Mouse (Mus musculus) hindbrain, embryonic 15.5 days (tissue): ENCODE data around the gene Emc8. TPM values are rescaled to one million over a fixed set of nuclear protein-coding genes. Genes with fewer than 3 reads are reported as not detected.
A peak's percentile ranks its signal among the peaks of the same experiment; 100 is the strongest.

ENCODE experiments used
- ATAC-seq: fragments of 200-750 bp; cut with Nextera tagmentation; 2 replicates; pipeline ENCODE4 v1.8.0; 2017; ENCODE audit warnings: low read depth, moderate number of reproducible peaks, moderate TSS enrichment; ENCODE audit not compliant: low FRiP score
- H3K27ac ChIP-seq: fragments of 300-500 bp; sonication (generic); replicated peaks from 2 replicates; pipeline ENCODE4 v1.5.1; 2015; ENCODE audit warnings: mild to moderate bottlenecking, inconsistent platforms
- H3K27me3 ChIP-seq: fragments of 300-500 bp; sonication (generic); 2 replicates; pipeline ENCODE4 v1.6.1; 2015; ENCODE audit warnings: control low read depth, inconsistent platforms
- H3K36me3 ChIP-seq: fragments of 300-500 bp; sonication (generic); 2 replicates; pipeline ENCODE4 v1.6.1; 2015; ENCODE audit warnings: control low read depth, inconsistent platforms
- H3K4me1 ChIP-seq: fragments of 300-500 bp; sonication (generic); replicated peaks from 2 replicates; pipeline ENCODE4 v1.6.1; 2015; ENCODE audit warnings: control low read depth, inconsistent platforms
- H3K4me2 ChIP-seq: fragments of 300-500 bp; sonication (generic); 2 replicates; pipeline ENCODE4 v1.6.1; 2015; ENCODE audit warnings: moderate library complexity, mild to moderate bottlenecking, inconsistent platforms
- H3K4me3 ChIP-seq: fragments of 300-500 bp; sonication (generic); 2 replicates; pipeline ENCODE4 v1.5.1; 2015; ENCODE audit warnings: mild to moderate bottlenecking, inconsistent platforms
- H3K9ac ChIP-seq: fragments of 300-500 bp; sonication (generic); 2 replicates; pipeline ENCODE4 v1.6.1; 2015; ENCODE audit warnings: inconsistent platforms
- H3K9me3 ChIP-seq: fragments of 300-500 bp; sonication (generic); 2 replicates; pipeline ENCODE4 v1.6.1; 2016; ENCODE audit warnings: control low read depth, inconsistent platforms
- WGBS: fragments of 180-500 bp; shearing (Covaris S2); methylation state at CpG from one replicate; pipeline ENCODE4 v1.1.7; 2015; 5-methylcytosine and 5-hydroxymethylcytosine counted together
- polyA plus RNA-seq: library from polyadenylated mRNA; unstranded; fragments of >200 nt; fragmentation: Nextera tagmentation; extraction: Ambion mirVana; gene quantifications from 2 replicates; pipeline ENCODE4 v1.2.1, GENCODE M21; 2015

The Emc8 gene
- polyA plus RNA-seq, 1 experiment from 2014 or later: 114 TPM

DNA sequence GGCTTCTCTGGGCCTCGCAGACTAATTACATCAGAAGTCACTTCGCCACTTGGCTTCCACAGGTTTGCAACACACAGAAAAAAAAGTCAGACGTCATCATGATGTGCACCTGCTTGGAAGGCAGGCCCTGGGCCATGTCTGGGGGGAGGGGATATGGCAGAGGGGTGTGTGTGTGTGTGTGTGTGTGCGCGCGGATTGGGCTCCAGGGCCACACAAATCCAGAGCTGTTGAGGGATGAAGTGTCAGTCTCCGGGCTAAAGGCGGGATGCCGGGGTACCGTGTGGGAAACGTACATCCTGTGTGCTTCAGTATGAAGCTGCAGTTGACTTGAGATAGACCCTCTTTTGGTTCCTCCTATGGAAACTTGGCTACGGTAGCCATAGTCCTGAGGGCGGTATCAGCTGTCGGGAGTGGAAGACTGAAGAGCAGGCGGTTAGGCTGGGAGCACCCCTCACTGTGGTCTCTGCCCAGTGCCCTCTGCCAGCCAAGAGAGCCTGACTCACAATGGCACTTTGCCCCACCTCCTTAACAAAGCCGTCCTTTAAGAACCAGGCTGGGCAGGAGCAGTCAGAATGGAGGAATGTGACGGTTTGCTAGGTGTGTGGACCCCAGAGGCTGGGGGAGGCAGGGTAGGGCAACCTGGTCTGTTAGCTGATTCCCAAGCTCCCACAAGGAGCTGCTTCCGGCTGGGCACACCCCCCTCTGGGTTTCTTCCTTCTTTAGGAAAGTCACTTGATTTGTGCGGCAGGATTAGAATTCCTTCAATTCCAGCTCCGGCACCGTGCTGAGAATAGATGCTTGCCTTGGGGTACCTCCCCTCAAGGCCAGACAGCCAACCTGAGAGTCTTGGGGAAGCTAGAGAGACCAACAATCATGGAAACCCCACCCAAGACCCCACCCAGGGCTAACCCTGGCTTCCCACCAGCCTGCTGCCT, 36.7 kb downstream of the Emc8 start:
- H3K27ac ChIP-seq: no peak overlapping the region
- 78% methylated on average over 21 of the region's 21 CpGs for WGBS
- no peak overlapping the region for H3K4me3 ChIP-seq
- no peak overlapping the region for H3K4me2 ChIP-seq
- H3K9me3 ChIP-seq: no peaks in the 10 kb centered on the region
- H3K36me3 ChIP-seq: no peaks in the 10 kb centered on the region
- H3K9ac ChIP-seq: no peak overlapping the region
- no peak for ATAC-seq
- H3K4me1 ChIP-seq: peaks cover 18% of the 10 kb centered on the region
- 0 out of 2 replicates have a peak, but pooled peaks cover 4% of the 10 kb centered on the region for H3K27me3 ChIP-seq

DNA sequence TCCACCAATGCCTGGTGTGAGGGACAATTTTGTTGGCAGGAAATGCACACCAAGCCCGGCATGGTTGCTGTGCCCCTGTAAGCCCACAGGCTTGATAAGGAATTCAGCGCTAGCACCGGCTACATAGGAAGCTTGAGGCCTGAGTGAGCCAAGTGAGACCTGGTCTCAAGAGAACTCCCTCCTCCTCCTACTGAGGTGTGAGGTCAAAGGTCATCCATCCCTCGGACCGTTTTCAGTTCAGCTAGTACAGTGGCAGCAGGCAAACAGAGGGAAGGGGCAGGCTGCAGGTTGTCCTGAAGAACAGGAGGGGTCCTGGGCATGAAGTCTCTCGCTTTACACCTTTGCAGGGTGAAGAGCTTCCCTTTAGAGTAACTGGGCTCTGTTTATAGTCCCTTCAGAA, 37.5 kb downstream of the Emc8 start:
- Histone ChIP-seq H3K27me3 (0 out of 2 replicates have a peak, but pooled peaks cover 4% of the 10 kb centered on the region), H3K4me3 (no peak overlapping the region), H3K36me3 (no peaks in the 10 kb centered on the region), H3K4me2 (no peak overlapping the region), H3K4me1 (peaks cover 18% of the 10 kb centered on the region), H3K9ac (no peak overlapping the region), H3K9me3 (no peaks in the 10 kb centered on the region), H3K27ac (no peak overlapping the region)
- 57% methylated on average over 6 of the region's 6 CpGs for WGBS
- no peak for ATAC-seq

GRCm38 (mm10) chr8:120630031-120630430, 38.3 kb downstream of the Emc8 start:
- H3K9ac ChIP-seq: no peak overlapping the region
- ATAC-seq: no peak
- WGBS: 34% methylated on average over 5 of the region's 5 CpGs

DNA sequence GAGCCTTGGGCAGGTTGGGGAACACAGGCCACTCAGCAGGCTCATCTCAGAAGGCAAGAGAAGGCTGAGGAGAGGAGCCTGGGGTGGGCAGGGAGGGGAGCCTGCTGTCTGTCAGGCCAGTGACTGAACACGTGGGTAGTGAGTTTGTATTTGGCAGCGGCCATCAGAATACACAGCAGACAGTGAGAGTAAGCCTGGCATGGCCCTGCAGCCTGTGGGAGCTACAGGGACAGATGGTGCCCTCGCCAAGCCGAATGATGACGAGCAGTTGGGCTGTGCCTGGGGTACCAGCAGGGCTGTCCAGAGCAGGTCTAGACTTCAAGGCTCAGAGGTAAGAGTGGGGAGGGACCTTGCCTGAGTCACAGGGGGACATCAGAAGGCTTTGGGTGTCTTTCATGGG, 41.1 kb downstream of the Emc8 start:
- peak; percentile 55; the same call in 1 of the 2 replicates for ATAC-seq
- no peaks in the 10 kb centered on the region for H3K36me3 ChIP-seq
- H3K4me3 ChIP-seq: no peak overlapping the region
- WGBS: 61% methylated on average over 5 of the region's 5 CpGs
- H3K9ac ChIP-seq: no peak overlapping the region
- H3K27ac ChIP-seq: no peak overlapping the region
- H3K4me2 ChIP-seq: no peak overlapping the region
- no peaks in the 10 kb centered on the region for H3K9me3 ChIP-seq
- no peaks in the 10 kb centered on the region for H3K27me3 ChIP-seq
- H3K4me1 ChIP-seq: no peaks in the 10 kb centered on the region

More at GRCm38 (mm10) chr8:120630031-120630430, 38.3 kb downstream of the Emc8 start:
- H3K4me1 ChIP-seq: peaks cover 18% of the 10 kb centered on the region
- H3K4me2 ChIP-seq: no peak overlapping the region
- H3K9me3 ChIP-seq: no peaks in the 10 kb centered on the region
- H3K4me3 ChIP-seq: no peak overlapping the region
- no peak overlapping the region for H3K27ac ChIP-seq
- H3K27me3 ChIP-seq: 0 out of 2 replicates have a peak, but pooled peaks cover under 1% of the 10 kb centered on the region
- H3K36me3 ChIP-seq: no peaks in the 10 kb centered on the region

- Histone ChIP-seq H3K36me3 (no peaks in the 10 kb centered on the region), H3K4me2 (no peak overlapping the region), H3K27me3 (no peaks in the 10 kb centered on the region), H3K27ac (no peak overlapping the region), H3K4me1 (no peaks in the 10 kb centered on the region), H3K9ac (no peak overlapping the region), H3K9me3 (no peaks in the 10 kb centered on the region), H3K4me3 (no peak overlapping the region)
- WGBS: 64% methylated on average over 11 of the region's 11 CpGs
- ATAC-seq: no peak
Measured at GRCm38 (mm10) chr8:120626461-120626860, 41.9 kb downstream of the Emc8 start.

GRCm38 (mm10) chr8:120623608-120624007, 44.8 kb downstream of the Emc8 start:
- ATAC-seq: no peak
- Histone ChIP-seq H3K27me3 (no peaks in the 10 kb centered on the region), H3K36me3 (no peaks in the 10 kb centered on the region), H3K4me3 (no peak overlapping the region), H3K4me2 (no peak overlapping the region), H3K9ac (no peak overlapping the region), H3K4me1 (no peaks in the 10 kb centered on the region), H3K9me3 (no peaks in the 10 kb centered on the region), H3K27ac (no peak overlapping the region)
- WGBS: 56% methylated on average over 2 of the region's 2 CpGs

DNA sequence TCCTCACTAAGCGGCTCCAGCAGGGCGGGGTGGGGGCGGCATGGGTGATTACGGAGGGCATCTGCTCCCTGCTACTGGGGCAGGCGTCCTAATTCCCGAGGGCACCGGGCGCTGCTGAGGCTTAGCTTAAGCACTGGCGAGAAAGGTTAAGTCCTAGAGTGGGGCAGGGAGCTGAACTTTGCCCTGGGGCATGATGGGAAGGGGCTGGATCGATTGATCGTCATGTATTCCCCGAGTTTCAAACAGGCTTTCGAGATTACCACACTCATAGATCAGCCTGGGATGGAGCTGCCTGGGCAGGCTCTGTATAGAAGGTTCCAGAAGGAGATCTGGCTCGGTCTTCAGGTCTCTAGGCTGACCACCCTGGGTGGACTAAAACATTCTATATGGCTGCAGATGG, 46.2 kb downstream of the Emc8 start:
- Histone ChIP-seq H3K27me3 (no peaks in the 10 kb centered on the region), H3K4me1 (peaks cover 11% of the 10 kb centered on the region), H3K9me3 (no peaks in the 10 kb centered on the region), H3K4me3 (no peak overlapping the region), H3K4me2 (no peak overlapping the region), H3K36me3 (no peaks in the 10 kb centered on the region), H3K9ac (no peak overlapping the region), H3K27ac (no peak overlapping the region)
- WGBS: 79% methylated on average over 14 of the region's 14 CpGs
- no peak for ATAC-seq

DNA sequence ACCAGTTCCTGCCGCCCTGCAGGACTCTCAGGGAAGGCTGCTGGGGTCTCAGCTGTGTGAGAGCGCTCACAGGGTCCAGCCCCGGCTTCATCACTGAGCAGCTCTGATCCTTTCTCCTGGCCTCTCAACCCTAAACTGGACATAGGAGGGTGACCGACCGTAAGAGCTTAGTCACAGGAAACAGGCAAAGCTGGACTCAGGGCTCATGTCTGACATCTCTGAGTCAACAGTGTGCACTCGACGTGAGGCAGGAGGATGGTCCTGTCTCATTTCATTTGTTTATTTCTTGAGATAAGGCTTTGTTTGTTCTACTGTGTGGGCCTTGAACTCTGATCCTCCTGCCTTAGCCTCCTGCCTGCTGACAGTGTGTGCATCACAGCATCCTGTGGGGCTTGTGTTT, 47.9 kb downstream of the Emc8 start:
- H3K4me3 ChIP-seq: no peak overlapping the region
- 54% methylated on average over 7 of the region's 7 CpGs for WGBS
- ATAC-seq: no peak

GRCm38 (mm10) chr8:120619235-120620180, 48.9 kb downstream of the Emc8 start:
- WGBS: 76% methylated on average over 11 of the region's 11 CpGs
- Histone ChIP-seq H3K27ac (no peak overlapping the region), H3K36me3 (no peaks in the 10 kb centered on the region), H3K9me3 (no peaks in the 10 kb centered on the region), H3K4me2 (no peak overlapping the region), H3K4me3 (no peak overlapping the region), H3K9ac (no peak overlapping the region), H3K27me3 (no peaks in the 10 kb centered on the region), H3K4me1 (peaks cover 18% of the 10 kb centered on the region)
- no peak for ATAC-seq

More for the DNA sequence above, 47.9 kb downstream of the Emc8 start:
- no peaks in the 10 kb centered on the region for H3K27me3 ChIP-seq
- H3K4me2 ChIP-seq: no peak overlapping the region
- peaks cover 18% of the 10 kb centered on the region for H3K4me1 ChIP-seq
- H3K9ac ChIP-seq: no peak overlapping the region
- no peak overlapping the region for H3K27ac ChIP-seq
- no peaks in the 10 kb centered on the region for H3K9me3 ChIP-seq
- no peaks in the 10 kb centered on the region for H3K36me3 ChIP-seq

DNA sequence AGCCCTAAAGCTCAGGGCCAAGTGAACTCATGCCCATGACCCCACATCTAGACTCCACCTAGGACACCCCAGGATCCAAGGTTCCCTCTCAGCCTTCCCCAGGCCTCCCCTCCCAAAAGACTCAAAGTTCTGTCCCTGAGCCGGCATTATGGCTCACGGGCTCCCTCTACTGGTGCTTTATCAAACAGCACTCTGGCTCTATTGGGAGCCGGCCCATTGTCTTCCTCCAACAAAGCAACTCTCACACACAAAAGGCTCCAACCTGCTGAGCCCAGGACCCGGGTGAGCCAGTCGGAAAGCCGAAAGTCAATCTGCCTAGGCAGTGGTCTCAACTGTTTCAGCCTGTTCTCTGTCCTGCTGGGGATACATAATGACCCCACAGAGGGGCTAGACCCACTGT, 50.3 kb downstream of the Emc8 start:
- 0% methylated on average over 6 of the region's 6 CpGs for WGBS
- no peak overlapping the region for H3K4me3 ChIP-seq
- H3K9ac ChIP-seq: no peak overlapping the region
- no peak for ATAC-seq
- H3K9me3 ChIP-seq: no peaks in the 10 kb centered on the region
- H3K27me3 ChIP-seq: no peaks in the 10 kb centered on the region
- H3K4me2 ChIP-seq: peak overlapping the region; percentile 22; the same call in 1 of the 2 replicates
- H3K27ac ChIP-seq: 0 out of 2 replicates have a peak overlapping the region, but pooled peaks have one; percentile 27
- H3K4me1 ChIP-seq: peaks cover 18% of the 10 kb centered on the region
- no peaks in the 10 kb centered on the region for H3K36me3 ChIP-seq

DNA sequence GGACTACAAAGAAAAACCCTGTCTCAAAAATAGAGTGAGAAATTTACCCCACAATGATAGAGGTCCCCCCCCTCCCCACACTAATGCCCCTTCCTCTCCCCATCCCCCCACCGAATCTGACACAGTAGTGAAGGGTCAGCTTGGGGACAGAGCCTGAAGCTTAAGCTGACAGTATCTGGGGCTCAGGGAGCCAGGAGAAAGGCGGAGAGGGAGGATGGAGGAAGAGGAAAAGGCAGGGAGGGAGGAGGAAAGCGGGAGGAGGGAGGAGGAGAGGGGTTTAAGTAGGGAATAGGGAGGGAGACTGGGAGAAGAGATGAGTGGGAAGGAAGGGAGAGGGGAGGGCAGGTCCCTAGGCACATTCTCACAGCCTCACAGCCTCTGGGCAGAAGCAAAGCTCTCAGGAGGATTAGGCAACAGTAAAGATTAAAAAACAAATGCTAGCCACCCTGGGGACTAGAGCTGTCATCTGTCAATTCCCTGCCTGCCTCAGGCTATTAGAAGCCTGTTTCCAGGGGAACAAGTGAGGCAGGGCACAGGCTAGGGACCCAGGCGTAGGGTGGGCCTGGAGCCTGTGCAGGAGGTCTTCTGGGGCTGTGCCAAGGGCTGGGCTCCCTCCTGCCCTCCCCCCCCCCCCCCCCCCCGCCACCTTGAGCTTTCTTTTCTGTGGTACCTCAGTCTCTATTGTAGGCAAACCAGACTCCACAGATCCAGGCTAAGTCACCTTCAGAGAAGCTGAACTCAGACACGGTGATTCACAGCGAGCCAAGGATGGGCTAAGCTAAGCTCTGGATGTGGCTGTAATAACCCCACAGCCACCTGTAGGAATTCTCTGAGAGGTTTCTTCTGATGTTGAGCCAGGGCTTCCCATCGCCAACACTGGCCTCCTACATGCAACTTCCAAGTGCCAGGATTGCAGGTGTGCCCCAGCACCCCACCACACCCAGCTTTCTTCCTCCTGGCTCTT, 51.4 kb downstream of the Emc8 start:
- no peaks in the 10 kb centered on the region for H3K36me3 ChIP-seq
- no peaks in the 10 kb centered on the region for H3K9me3 ChIP-seq
- no peaks in the 10 kb centered on the region for H3K27me3 ChIP-seq
- H3K4me1 ChIP-seq: peaks cover 18% of the 10 kb centered on the region
- H3K27ac ChIP-seq: peak overlapping the region; percentile 43; the same call in 1 of the 2 replicates
- 21% methylated on average over 8 of the region's 8 CpGs for WGBS
- H3K9ac ChIP-seq: no peak overlapping the region
- peak; percentile 52; the same call in 1 of the 2 replicates for ATAC-seq
- H3K4me2 ChIP-seq: no peak overlapping the region
- H3K4me3 ChIP-seq: no peak overlapping the region
